Mouse (Mus musculus) ovary, postnatal 14 days (tissue): ENCODE results near the gene Lrrc27.

Experiments
- DNase-seq: peaks from one replicate; pipeline ENCODE4 v3.0.0; 2022; ENCODE audit warnings: low spot score

Lrrc27 gene

GRCm38 (mm10) chr7:139275586-139275985, 62.8 kb downstream of the Lrrc27 start:
- DNase-seq, result no peak

DNA sequence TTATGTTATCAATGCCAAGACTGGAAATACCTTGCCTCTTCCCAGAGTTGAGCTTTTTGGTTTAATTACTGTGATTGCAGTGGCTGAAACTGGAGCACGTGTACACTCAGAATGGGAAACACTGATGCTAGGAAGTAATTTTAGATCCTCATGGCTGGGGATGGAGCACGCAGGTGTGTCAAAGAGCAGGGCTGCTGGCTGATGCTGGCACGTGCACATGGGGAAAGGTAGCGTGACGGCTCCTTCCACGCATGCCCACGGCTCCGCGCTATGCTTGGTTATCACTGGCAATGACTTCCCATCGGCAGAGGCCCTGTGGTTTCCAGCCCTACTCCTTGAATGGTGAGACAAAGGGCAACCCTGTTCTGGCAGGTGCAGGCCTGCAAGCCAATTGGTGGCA, 63.4 kb downstream of the Lrrc27 start:
- DNase-seq, result no peak

- DNase-seq, result no peak
These were observed 64.7 kb downstream of the Lrrc27 start for GRCm38 (mm10) chr7:139277536-139277935.

DNA sequence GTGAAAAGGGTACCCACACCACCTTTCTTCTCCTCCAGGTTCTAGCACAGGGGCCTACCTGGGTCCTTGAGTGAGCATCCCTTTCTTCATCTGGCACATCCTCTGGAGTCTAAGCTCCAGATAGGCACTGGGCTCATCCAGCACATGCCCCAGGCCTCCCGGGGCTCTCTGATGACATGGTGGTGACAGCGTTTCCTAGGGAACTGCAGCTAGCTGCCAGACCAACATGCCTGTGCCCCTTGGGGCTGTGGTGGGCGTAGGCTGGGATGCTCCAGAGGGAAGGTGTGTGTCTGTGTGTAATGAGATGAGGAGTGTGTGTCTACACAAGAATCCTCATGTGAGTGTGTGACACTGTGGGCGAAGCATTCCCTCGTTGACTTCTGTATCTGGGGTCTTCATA, 66.8 kb downstream of the Lrrc27 start:
- no peak for DNase-seq

DNA sequence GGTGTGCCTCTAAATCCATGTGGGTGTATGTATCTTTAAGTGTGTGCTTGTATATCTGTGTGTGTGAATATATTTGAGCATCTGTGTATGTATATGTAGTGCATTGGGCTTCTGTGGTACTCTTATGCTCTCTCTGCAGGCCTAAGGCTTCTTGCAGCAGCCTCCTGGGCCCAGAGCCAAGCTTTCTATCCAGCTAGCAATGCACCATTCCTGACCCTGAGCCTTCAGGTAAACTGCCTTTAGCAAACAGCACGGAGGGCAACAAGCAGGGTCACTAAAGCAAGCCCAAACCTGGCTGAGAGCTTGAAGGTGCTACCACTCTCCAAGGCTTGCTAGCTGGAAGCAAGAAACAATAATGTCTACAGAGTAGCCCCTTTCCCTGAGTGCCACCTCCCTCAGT, 67.3 kb downstream of the Lrrc27 start:
- DNase-seq, result no peak

DNA sequence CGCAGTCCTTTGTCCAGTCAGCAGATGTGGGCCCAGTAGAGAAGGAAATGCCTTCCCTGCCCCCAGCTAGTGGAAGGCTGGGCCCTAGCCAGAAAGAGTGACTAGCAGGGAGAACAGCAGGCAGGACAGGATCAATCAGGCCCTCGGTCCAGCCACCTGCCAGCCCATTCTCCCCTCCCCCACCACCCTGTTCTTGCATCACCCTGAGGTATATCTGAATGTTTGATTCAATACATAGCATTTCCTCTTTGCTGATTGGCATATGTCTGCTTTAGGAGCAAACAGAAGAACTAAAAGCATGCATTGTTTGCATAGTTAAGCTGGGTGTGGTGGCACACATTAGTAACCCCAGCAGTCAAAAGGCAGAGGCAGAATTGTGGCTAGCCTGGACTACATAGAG, 68.4 kb downstream of the Lrrc27 start:
- no peak for DNase-seq

GRCm38 (mm10) chr7:139282037-139282436, 69.2 kb downstream of the Lrrc27 start:
- DNase-seq, result no peak

DNA sequence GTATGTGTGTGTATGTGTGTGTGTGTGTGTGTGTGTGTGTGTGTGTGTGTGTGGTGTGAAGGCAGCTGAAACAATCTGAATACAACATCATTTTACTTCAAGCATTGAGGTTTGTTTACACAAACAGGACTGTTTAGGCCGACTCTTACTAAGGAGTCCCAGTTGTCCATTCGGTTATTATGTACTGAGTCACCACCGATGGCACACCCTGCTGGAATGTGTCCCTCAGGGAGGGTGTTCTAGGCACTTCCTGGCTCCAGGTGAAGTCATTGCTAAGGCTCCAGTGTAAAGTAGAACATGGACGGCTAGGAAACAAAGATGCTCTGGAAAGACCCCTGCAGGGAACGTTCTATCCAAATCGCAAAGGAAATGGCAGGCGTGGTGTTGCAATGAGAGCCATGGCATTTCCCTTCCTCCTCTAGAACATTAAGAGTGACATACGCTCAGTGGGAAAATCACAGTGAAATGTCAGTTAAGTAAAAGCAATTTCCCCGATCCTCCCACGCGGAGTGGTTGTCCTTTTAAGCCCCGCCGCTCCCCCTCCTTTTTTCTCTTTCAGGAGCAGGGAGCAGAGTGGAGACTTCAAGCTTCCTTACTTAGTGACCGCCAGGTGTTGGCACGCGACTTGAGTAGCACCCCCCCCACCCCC, 72.6 kb downstream of the Lrrc27 start:
- no peak for DNase-seq

DNA sequence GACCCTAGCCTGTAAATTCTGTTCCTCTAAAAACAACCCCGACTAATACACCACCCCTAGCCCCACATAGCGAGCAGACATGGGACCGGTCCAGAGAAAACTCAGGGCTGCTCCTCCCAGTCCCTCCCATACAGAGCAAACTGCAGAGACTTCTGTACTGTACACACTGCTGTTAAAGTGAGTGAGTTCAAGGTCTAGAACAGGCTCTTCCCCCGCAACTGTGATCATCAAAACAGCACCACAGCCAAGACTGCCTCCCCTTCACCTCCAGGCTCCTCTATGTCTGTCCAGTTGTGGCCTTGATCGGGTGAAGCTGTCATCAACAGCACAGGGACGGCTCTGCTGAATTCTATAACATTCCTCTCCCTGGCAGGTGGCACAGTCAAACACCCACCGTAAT, 75.8 kb downstream of the Lrrc27 start:
- DNase-seq, result no peak
